Mouse (Mus musculus) heart, adult 9 months (tissue): Measurements from ENCODE around the gene Ccdc82.
A peak's percentile ranks its signal among the peaks of the same experiment; 100 is the strongest.

Experiments
- DNase-seq, 2 experiments: peaks; one replicate each; pipeline ENCODE4 v3.0.0; 2022; ENCODE audit warnings: low spot score in 2 of 2

Ccdc82 gene

GRCm38 (mm10) chr9:13246815-13247638 is at the start of gene Ccdc82:
Gene Ccdc82 (plus strand): TSS chr9:13246955.
- DNase-seq = peak; percentile 81

GRCm38 (mm10) chr9:13200079-13200478 is 46.7 kb upstream of the Ccdc82 start:
- DNase-seq = no peak

- no peak for DNase-seq
These were observed 43.6 kb upstream of the Ccdc82 start for GRCm38 (mm10) chr9:13203109-13203508.

GRCm38 (mm10) chr9:13203681-13204080 is 43.1 kb upstream of the Ccdc82 start:
- no peak for DNase-seq

- no peak for DNase-seq
These were observed 40.4 kb upstream of the Ccdc82 start for GRCm38 (mm10) chr9:13206369-13206768.

GRCm38 (mm10) chr9:13225872-13226271 is 20.9 kb upstream of the Ccdc82 start:
- DNase-seq = no peak

- DNase-seq = no peak
These were observed 16.2 kb upstream of the Ccdc82 start for GRCm38 (mm10) chr9:13230553-13230952.

- no peak for DNase-seq
These were observed 15.1 kb upstream of the Ccdc82 start for GRCm38 (mm10) chr9:13231545-13232216.

GRCm38 (mm10) chr9:13242321-13242720 is 4.4 kb upstream of the Ccdc82 start:
- no peak for DNase-seq

GRCm38 (mm10) chr9:13245481-13245880 is 1.3 kb upstream of the Ccdc82 start, which contains the start of gene Jrkl:
Gene Jrkl (minus strand): TSS chr9:13245829.
- DNase-seq = peak; percentile 23 to 29

- no peak for DNase-seq
These were observed 1.3 kb downstream of the Ccdc82 start for GRCm38 (mm10) chr9:13248104-13248503.

- no peak for DNase-seq
These were observed 4.5 kb downstream of the Ccdc82 start for GRCm38 (mm10) chr9:13251251-13251650.

- DNase-seq = no peak
These were observed 10.0 kb downstream of the Ccdc82 start for GRCm38 (mm10) chr9:13256726-13257125.

GRCm38 (mm10) chr9:13258173-13258572 is 11.4 kb downstream of the Ccdc82 start:
- no peak for DNase-seq

GRCm38 (mm10) chr9:13260980-13261379 is 14.2 kb downstream of the Ccdc82 start:
- no peak for DNase-seq

- DNase-seq = no peak
These were observed 26.5 kb downstream of the Ccdc82 start for GRCm38 (mm10) chr9:13273219-13273618.

GRCm38 (mm10) chr9:13287482-13287881 is 40.7 kb downstream of the Ccdc82 start:
- no peak for DNase-seq

- peak; percentile 90 to 92 for DNase-seq
These were observed 49.7 kb downstream of the Ccdc82 start for GRCm38 (mm10) chr9:13296274-13297121.

- DNase-seq = no peak
These were observed 50.4 kb downstream of the Ccdc82 start for GRCm38 (mm10) chr9:13297122-13297667.

- peak; percentile 73 to 75 for DNase-seq
These were observed 51.1 kb downstream of the Ccdc82 start, which contains the start of gene Maml2 for GRCm38 (mm10) chr9:13297668-13298512. Gene Maml2 (plus strand): TSS chr9:13297957.

- DNase-seq = peak in 1 of 2 experiments; percentile 27
These were observed 51.7 kb downstream of the Ccdc82 start for GRCm38 (mm10) chr9:13298513-13298878.
